Mouse (Mus musculus) intestine, embryonic 16.5 days (tissue): ENCODE measurements around the gene Rtn4rl1. TPM values are rescaled to one million over a fixed set of nuclear protein-coding genes. Genes with fewer than 3 reads are reported as not detected.

ENCODE experiments used
- ATAC-seq: fragments of 200-750 bp; cut with Nextera tagmentation; 2 replicates; pipeline ENCODE4 v1.8.0; 2017; ENCODE audit warnings: moderate TSS enrichment, moderate library complexity
- H3K27ac ChIP-seq: fragments of 300-500 bp; sonication (generic); 2 replicates; pipeline ENCODE4 v1.5.1; 2014; ENCODE audit warnings: mild to moderate bottlenecking, low read length
- H3K27me3 ChIP-seq: fragments of 300-500 bp; sonication (generic); replicated peaks from 2 replicates; pipeline ENCODE4 v1.6.1; 2014; ENCODE audit warnings: low read length, control low read depth, mixed read lengths; ENCODE audit not compliant: control insufficient read depth, insufficient read depth
- H3K36me3 ChIP-seq: fragments of 300-500 bp; sonication (generic); 2 replicates; pipeline ENCODE4 v1.6.1; 2014; ENCODE audit warnings: low read length, control low read depth; ENCODE audit not compliant: control insufficient read depth, insufficient read depth
- H3K4me1 ChIP-seq: fragments of 300-500 bp; sonication (generic); 2 replicates; pipeline ENCODE4 v1.6.1; 2014; ENCODE audit warnings: low read length, control low read depth, mixed read lengths; ENCODE audit not compliant: control insufficient read depth, insufficient read depth
- H3K4me2 ChIP-seq: fragments of 300-500 bp; sonication (generic); 2 replicates; pipeline ENCODE4 v1.6.1; 2014; ENCODE audit warnings: low read depth, low read length, control low read depth
- H3K4me3 ChIP-seq: fragments of 300-500 bp; sonication (generic); 2 replicates; pipeline ENCODE4 v1.5.1; 2014; ENCODE audit warnings: mild to moderate bottlenecking, low read length
- H3K9ac ChIP-seq: fragments of 300-500 bp; sonication (generic); 2 replicates; pipeline ENCODE4 v1.6.1; 2014; ENCODE audit warnings: low read depth, low read length
- H3K9me3 ChIP-seq: fragments of 300-500 bp; sonication (generic); 2 replicates; pipeline ENCODE4 v1.6.1; 2016; ENCODE audit warnings: low read length, control low read depth; ENCODE audit not compliant: control insufficient read depth
- WGBS: fragments of 180-500 bp; shearing (Covaris S2); extraction: QIAGEN DNeasy Blood & Tissue Kit; methylation state at CpG from one replicate; pipeline ENCODE4 v1.1.7; 2014; 5-methylcytosine and 5-hydroxymethylcytosine counted together
- polyA plus RNA-seq: library from polyadenylated mRNA; unstranded; fragments of >200 nt; fragmentation: Nextera tagmentation; extraction: Ambion mirVana; gene quantifications from 2 replicates; pipeline ENCODE4 v1.2.1, GENCODE M21; 2015

Gene Rtn4rl1
- polyA plus RNA-seq, 1 experiment from 2014 or later: 1.5 TPM

DNA sequence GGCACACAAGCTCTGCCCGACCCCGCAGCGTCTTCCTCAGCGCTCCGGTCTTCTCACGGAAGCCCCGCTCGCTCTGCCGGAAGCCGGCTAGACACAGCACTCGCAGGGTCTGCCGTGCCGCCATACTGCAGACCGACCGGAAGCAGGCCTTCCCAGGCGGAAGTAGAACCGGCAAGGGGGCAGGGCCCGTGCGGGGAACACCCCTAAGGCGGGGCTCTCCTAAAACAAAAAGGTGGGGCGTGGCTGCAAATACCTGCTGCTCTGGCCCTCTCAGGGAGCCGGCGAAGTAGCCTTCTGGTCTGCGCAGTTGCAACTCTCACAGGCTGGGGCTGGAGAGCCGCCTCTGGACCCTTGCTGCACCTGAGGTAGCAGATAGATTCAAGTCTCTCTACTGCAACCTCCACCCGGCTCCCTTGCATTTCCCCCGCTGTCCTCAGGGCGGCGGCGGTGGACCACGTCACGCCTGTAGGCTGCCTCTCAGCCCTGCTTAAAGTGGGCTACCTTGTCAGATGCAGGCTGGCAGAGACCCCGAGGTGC lies 14.8 kb upstream of the Rtn4rl1 start, which contains the start of gene Ovca2:
TSS of gene Ovca2 (minus strand) at position 164 of the 537 bp plus-strand sequence.
- Histone ChIP-seq H3K27ac (peak within 1 kb of the TSS; percentile 71), H3K4me3 (peak within 1 kb of the TSS; percentile 82), H3K36me3 (peaks cover 7% of the 10 kb centered on the region), H3K9me3 (no peaks in the 10 kb centered on the region), H3K27me3 (no peaks in the 10 kb centered on the region), H3K4me1 (peaks cover 18% of the 10 kb centered on the region), H3K4me2 (peak within 1 kb of the TSS; percentile 87), H3K9ac (peak within 1 kb of the TSS; percentile 88)
- WGBS: under 1% methylated on average over 33 of the region's 33 CpGs
- peak; percentile 96 for ATAC-seq

DNA sequence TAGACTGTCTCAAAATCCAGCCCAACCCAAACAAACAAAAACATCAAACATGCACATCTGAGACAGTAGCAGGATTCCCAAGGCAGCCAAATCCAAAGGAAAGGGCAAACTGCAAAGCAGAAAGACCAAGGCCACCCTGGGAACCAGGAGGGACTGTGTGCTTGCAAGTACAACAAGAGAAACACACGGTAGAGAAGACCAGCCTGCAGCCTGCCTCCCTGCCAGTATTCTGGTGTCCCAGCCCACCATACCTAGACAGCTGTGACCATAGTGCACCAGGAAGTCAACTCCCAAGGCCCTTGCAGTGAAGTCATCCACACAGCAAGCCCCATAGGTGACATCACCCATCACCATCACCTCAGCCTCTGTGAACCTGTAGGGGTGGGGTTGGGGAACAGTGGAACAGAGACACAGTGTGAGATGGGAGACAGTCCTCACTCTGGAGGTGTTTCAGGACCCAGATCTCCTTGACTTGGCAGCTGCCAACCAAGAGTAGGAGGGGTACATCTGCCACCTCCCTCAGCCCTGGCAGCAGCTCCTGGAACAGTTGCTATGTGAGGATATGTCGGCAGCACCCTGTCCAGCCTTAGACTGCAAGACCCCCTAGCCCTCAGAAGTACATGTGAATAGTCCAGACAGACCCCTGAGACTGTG lies 9.5 kb upstream of the Rtn4rl1 start:
- Histone ChIP-seq H3K27me3 (no peaks in the 10 kb centered on the region), H3K9ac (no peak overlapping the region; the same call in 1 of the 2 replicates), H3K9me3 (no peaks in the 10 kb centered on the region), H3K4me2 (no peak overlapping the region), H3K27ac (no peak overlapping the region), H3K4me3 (no peak overlapping the region), H3K4me1 (peaks cover 5% of the 10 kb centered on the region), H3K36me3 (peaks cover 12% of the 10 kb centered on the region)
- no peak for ATAC-seq
- WGBS: 89% methylated on average over 2 of the region's 2 CpGs

DNA sequence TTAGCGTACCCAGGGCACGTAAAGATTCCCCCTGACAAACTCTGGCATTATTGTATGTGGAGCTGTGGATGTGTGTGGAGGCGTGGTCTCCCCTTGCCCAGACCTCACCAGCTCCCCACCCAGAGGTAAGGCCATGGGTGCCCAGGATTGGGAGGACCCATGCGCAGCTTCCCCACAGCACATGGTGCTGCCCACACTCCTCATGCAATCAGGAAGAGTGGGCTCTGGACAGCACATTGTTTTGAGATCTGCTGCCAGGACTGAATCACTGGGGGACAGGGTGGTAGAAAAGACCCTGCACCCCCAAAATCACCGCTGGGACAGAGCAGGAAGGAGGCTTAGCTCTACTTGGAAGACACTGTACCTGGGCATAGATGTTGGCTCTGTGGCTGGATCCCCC lies 9.0 kb upstream of the Rtn4rl1 start:
- Histone ChIP-seq H3K27ac (no peak overlapping the region), H3K27me3 (no peaks in the 10 kb centered on the region), H3K9ac (no peak overlapping the region), H3K36me3 (peaks cover 12% of the 10 kb centered on the region), H3K4me1 (peaks cover 7% of the 10 kb centered on the region), H3K9me3 (no peaks in the 10 kb centered on the region), H3K4me3 (no peak overlapping the region), H3K4me2 (no peak overlapping the region)
- ATAC-seq: no peak
- WGBS: 92% methylated on average over 5 of the region's 5 CpGs

DNA sequence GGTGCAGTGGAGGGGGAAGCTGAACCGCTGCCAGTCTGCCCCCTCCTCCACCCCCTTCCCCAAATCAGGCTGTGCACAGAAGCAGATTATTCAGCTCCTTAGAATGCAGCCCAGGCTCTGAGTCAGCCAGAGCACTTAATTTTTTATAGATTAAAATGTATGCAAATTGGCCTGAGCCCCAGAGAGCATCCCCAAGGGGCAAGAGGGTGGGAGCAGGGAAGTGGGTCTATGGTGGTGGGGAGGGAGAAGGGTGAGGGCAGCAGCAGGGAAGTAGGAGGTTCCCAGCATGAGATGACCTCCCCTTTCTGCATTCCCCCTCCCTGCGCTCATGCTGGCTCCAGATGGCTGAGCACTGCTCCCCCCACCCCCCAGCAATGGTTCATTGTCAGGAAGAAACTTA lies 8.6 kb upstream of the Rtn4rl1 start:
- H3K4me3 ChIP-seq: no peak overlapping the region
- 87% methylated on average over 2 of the region's 2 CpGs for WGBS
- H3K36me3 ChIP-seq: peaks cover 12% of the 10 kb centered on the region
- no peak overlapping the region for H3K9ac ChIP-seq
- no peak overlapping the region for H3K4me2 ChIP-seq
- H3K27me3 ChIP-seq: no peaks in the 10 kb centered on the region
- H3K9me3 ChIP-seq: no peaks in the 10 kb centered on the region
- H3K4me1 ChIP-seq: peaks cover 6% of the 10 kb centered on the region
- no peak overlapping the region for H3K27ac ChIP-seq
- ATAC-seq: no peak

DNA sequence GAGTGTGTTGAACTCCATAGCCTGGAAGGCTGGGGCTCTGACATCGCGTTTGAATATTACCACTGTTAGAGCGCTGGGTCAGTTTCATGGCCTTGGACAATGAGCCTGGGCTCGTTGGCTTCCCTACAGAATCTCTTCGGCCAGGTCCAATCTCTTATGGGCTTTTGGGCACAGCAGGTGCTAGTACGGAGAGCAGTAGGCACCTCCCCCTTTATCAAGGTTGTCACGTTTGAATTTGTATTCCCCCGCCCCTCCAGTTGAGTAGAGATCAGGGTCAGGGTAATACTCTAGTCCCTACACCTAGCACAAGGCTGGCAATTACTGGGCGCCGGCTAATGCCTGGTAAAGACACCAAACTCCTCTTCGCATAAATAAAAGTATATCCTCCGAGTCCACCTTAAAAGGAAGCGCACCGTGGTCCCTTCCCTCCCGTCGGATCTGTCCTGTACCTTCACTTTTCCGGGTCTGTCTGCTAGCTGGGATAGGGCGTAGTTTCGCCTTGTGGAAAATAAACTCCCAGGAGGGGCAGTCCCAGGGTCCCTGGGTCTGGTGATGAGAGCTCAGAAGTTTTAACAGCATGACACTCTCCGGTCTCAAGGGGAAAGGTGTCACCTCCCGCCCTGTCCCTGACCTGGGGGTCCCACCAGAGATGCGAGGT lies 3.7 kb upstream of the Rtn4rl1 start:
- peak overlapping the region; percentile 73 for H3K9ac ChIP-seq
- H3K27ac ChIP-seq: peak overlapping the region; percentile 35
- H3K4me3 ChIP-seq: peak overlapping the region; percentile 75
- H3K4me2 ChIP-seq: peak overlapping the region; percentile 70
- H3K9me3 ChIP-seq: no peaks in the 10 kb centered on the region
- no peaks in the 10 kb centered on the region for H3K36me3 ChIP-seq
- peaks cover 21% of the 10 kb centered on the region for H3K4me1 ChIP-seq
- under 1% methylated on average over 22 of the region's 22 CpGs for whole genome bisulfite sequencing
- peak; percentile 64 for ATAC-seq
- H3K27me3 ChIP-seq: peaks cover 20% of the 10 kb centered on the region

DNA sequence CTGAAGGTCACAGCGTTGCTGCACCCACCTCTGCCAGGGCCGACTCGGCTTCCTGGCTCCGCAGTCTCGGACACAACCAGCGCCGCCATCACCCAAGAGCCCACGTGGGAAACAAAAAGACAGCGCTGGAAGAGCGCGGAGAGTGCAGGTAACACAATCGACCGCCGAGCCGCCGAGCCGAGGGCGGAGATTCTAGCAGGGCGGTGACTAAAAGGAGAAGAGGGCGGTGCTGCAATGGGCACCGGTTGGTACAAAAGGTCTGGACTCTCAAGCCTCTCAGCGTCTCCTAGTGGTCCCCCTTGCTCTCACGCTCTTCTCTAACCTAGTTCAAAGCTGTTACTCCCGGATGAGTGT lies 3.2 kb upstream of the Rtn4rl1 start:
- Histone ChIP-seq H3K4me2 (peak overlapping the region; percentile 70), H3K27me3 (peaks cover 25% of the 10 kb centered on the region), H3K4me3 (peak overlapping the region; percentile 75), H3K4me1 (peaks cover 26% of the 10 kb centered on the region), H3K9me3 (no peaks in the 10 kb centered on the region), H3K9ac (peak overlapping the region; percentile 73), H3K36me3 (no peaks in the 10 kb centered on the region), H3K27ac (peak overlapping the region; percentile 35)
- ATAC-seq: peak; percentile 80
- under 1% methylated on average over 24 of the region's 24 CpGs for WGBS

DNA sequence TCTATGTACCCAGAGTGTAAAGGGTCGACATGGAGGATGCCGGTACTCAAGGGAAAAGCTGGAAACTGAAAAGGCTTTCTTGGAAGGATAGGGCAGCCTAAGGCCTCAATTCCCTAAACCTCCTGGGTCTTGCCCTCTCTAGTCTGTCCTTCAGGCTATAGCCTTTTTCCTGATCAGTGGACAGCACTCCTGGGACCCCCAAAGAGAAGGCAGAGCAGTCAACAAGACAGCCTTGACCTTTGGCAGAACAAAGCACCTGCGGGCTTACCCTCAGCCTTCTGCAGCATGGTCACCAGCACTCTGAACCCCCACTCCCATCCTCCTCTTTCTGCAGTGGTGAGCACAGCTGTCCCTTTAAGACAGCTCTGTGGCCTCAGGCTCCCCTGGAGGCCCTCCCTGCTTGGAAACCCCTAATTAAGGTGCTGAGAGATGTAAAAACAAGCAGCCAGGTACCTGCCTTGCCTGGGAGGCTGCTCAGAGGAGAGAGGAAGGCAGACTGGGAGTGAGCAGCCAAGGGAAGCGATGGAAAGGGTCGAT lies 2.6 kb upstream of the Rtn4rl1 start, which contains the start of gene Dph1:
TSS of gene Dph1 (minus strand) at position 337 of the 537 bp plus-strand sequence.
- Histone ChIP-seq H3K4me1 (peaks cover 26% of the 10 kb centered on the region), H3K4me3 (peak within 1 kb of the TSS; percentile 75), H3K4me2 (peak within 1 kb of the TSS; percentile 70), H3K36me3 (no peaks in the 10 kb centered on the region), H3K9ac (peak within 1 kb of the TSS; percentile 73), H3K9me3 (no peaks in the 10 kb centered on the region), H3K27ac (peak within 1 kb of the TSS; percentile 35), H3K27me3 (peaks cover 31% of the 10 kb centered on the region)
- ATAC-seq: no peak
- WGBS: 62% methylated on average over 5 of the region's 5 CpGs

DNA sequence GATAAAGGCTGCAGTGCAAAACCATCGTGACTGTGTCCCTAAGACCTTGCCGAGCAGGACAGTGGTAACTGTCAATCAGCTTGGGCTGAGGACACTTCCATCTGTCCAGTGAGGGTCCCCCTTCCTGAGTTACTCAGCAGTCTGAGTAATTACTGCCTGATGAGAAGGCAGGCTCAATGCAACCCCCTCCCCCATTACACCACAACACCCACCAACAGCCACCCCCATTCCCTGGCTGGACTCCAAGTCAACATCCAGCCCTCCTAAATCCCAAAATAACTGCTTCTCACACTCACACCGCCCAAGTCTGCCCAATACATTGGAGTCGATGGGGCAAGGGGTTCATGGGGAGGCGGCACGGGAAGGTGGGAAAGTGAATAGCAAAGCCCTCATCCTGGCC lies 1.7 kb upstream of the Rtn4rl1 start:
- H3K27ac ChIP-seq: no peak overlapping the region
- peaks cover 26% of the 10 kb centered on the region for H3K4me1 ChIP-seq
- WGBS: 73% methylated on average over 6 of the region's 6 CpGs
- no peaks in the 10 kb centered on the region for H3K9me3 ChIP-seq
- ATAC-seq: no peak
- H3K9ac ChIP-seq: no peak overlapping the region
- H3K4me2 ChIP-seq: no peak overlapping the region
- H3K36me3 ChIP-seq: no peaks in the 10 kb centered on the region
- H3K27me3 ChIP-seq: peaks cover 36% of the 10 kb centered on the region
- H3K4me3 ChIP-seq: no peak overlapping the region
